Mouse (Mus musculus) kidney, embryonic 15.5 days (tissue): ENCODE data around the gene Rfx6. TPM values are rescaled to one million over a fixed set of nuclear protein-coding genes. Genes with fewer than 3 reads are reported as not detected.

Experiments
- ATAC-seq: fragments of 200-750 bp; cut with Nextera tagmentation; replicated peaks from 2 replicates; pipeline ENCODE4 v1.8.0; 2017; ENCODE audit warnings: moderate TSS enrichment; ENCODE audit not compliant: low FRiP score
- H3K27ac ChIP-seq: fragments of 300-500 bp; sonication (generic); 2 replicates; pipeline ENCODE4 v1.5.1; 2015; ENCODE audit warnings: mild to moderate bottlenecking, inconsistent platforms
- H3K27me3 ChIP-seq: fragments of 300-500 bp; sonication (generic); 2 replicates; pipeline ENCODE4 v1.6.1; 2015; ENCODE audit warnings: inconsistent platforms
- H3K36me3 ChIP-seq: fragments of 300-500 bp; sonication (generic); 2 replicates; pipeline ENCODE4 v1.6.1; 2015; ENCODE audit warnings: inconsistent platforms
- H3K4me1 ChIP-seq: fragments of 300-500 bp; sonication (generic); 2 replicates; pipeline ENCODE4 v1.6.1; 2015; ENCODE audit warnings: inconsistent platforms
- H3K4me2 ChIP-seq: fragments of 300-500 bp; sonication (generic); 2 replicates; pipeline ENCODE4 v1.6.1; 2015; ENCODE audit warnings: moderate library complexity, mild to moderate bottlenecking, inconsistent platforms
- H3K4me3 ChIP-seq: fragments of 300-500 bp; sonication (generic); replicated peaks from 2 replicates; pipeline ENCODE4 v1.5.1; 2015; ENCODE audit warnings: mild to moderate bottlenecking, inconsistent platforms
- H3K9ac ChIP-seq: fragments of 300-500 bp; sonication (generic); 2 replicates; pipeline ENCODE4 v1.6.1; 2015; ENCODE audit warnings: mild to moderate bottlenecking, inconsistent platforms
- H3K9me3 ChIP-seq: fragments of 300-500 bp; sonication (generic); replicated peaks from 2 replicates; pipeline ENCODE4 v1.6.1; 2016; ENCODE audit warnings: inconsistent platforms
- WGBS: fragments of 180-500 bp; shearing (Covaris S2); methylation state at CpG from one replicate; pipeline ENCODE4 v1.1.7; 2015; ENCODE audit warnings: mixed read lengths; 5-methylcytosine and 5-hydroxymethylcytosine counted together
- polyA plus RNA-seq: library from polyadenylated mRNA; unstranded; fragments of >200 nt; fragmentation: Nextera tagmentation; extraction: Ambion mirVana; gene quantifications from 2 replicates; pipeline ENCODE4 v1.2.1, GENCODE M21; 2015

The Rfx6 gene
- polyA plus RNA-seq, 1 experiment from 2014 or later = 0.06 TPM

GRCm38 (mm10) chr10:51768445-51768844 is 90.9 kb downstream of the Rfx6 start:
- Histone ChIP-seq H3K4me3 (no peak overlapping the region), H3K27me3 (no peaks in the 10 kb centered on the region), H3K36me3 (no peaks in the 10 kb centered on the region), H3K4me2 (no peak overlapping the region), H3K9ac (no peak overlapping the region), H3K9me3 (no peaks in the 10 kb centered on the region), H3K27ac (no peak overlapping the region), H3K4me1 (no peaks in the 10 kb centered on the region)
- 55% methylated on average over 5 of the region's 5 CpGs for WGBS
- peak; percentile 56; the same call in 1 of the 2 replicates for ATAC-seq

GRCm38 (mm10) chr10:51769252-51769651 is 91.7 kb downstream of the Rfx6 start:
- ATAC-seq = no peak
- no peak overlapping the region for H3K4me2 ChIP-seq

DNA sequence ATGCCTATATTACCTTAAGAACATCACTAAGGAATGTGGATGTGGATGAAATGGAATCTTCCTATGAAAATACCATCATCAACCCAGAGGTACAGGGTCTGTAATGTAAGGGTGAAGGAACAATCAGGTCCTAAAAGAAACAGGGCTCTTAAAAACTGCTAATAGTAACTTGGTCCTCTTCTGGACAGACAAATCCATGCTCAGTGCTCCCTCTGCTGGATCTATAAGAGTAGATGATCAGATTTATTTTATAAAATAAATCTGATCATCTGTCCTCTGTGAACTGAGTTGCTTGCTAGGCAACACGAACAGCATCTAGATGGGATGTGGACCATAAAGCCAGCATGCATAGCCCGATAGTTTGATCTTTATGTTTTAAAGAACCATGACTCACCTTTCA is 102.1 kb downstream of the Rfx6 start:
- Histone ChIP-seq H3K9me3 (no peaks in the 10 kb centered on the region), H3K27ac (no peak overlapping the region), H3K27me3 (no peaks in the 10 kb centered on the region), H3K4me2 (no peak overlapping the region), H3K4me3 (no peak overlapping the region), H3K4me1 (no peaks in the 10 kb centered on the region), H3K9ac (no peak overlapping the region), H3K36me3 (no peaks in the 10 kb centered on the region)
- no peak for ATAC-seq
- WGBS = 69% methylated on average over 2 of the region's 2 CpGs

More at GRCm38 (mm10) chr10:51769252-51769651, 91.7 kb downstream of the Rfx6 start:
- Histone ChIP-seq H3K9me3 (no peaks in the 10 kb centered on the region), H3K27ac (no peak overlapping the region), H3K4me3 (no peak overlapping the region), H3K36me3 (no peaks in the 10 kb centered on the region), H3K4me1 (no peaks in the 10 kb centered on the region), H3K9ac (no peak overlapping the region), H3K27me3 (no peaks in the 10 kb centered on the region)
- whole genome bisulfite sequencing = 46% methylated on average over 7 of the region's 7 CpGs

Other genes starting within 250 kb of the Rfx6 start
- gene Gm49339, start 197.1 kb upstream of the Rfx6 start, polyA plus RNA-seq = 0.12 TPM in 1 of 2 replicates, not detected in the other
- gene Lilr4b, start 197.1 kb upstream of the Rfx6 start, polyA plus RNA-seq = 0.69 and 1.1 TPM in 2 replicates
- gene Lilrb4a, start 186.8 kb upstream of the Rfx6 start, polyA plus RNA-seq = 2.8 and 3.5 TPM in 2 replicates
- 3.2 and 4.9 TPM in 2 replicates for gene Fam162b, start 87.2 kb upstream of the Rfx6 start, polyA plus RNA-seq
- not detected in 2 replicates for gene Gprc6a, start 46.3 kb upstream of the Rfx6 start, polyA plus RNA-seq